Mouse (Mus musculus) liver, adult (tissue): Measurements from ENCODE around the gene Wnt7b.

Experiments used
- GATA4 ChIP-seq: IDR thresholded peaks from 2 replicates; pipeline ENCODE4 v1.6.1; 2014; ENCODE audit warnings: mild to moderate bottlenecking, low read length; ENCODE audit not compliant: insufficient replicate concordance

Gene Wnt7b

DNA sequence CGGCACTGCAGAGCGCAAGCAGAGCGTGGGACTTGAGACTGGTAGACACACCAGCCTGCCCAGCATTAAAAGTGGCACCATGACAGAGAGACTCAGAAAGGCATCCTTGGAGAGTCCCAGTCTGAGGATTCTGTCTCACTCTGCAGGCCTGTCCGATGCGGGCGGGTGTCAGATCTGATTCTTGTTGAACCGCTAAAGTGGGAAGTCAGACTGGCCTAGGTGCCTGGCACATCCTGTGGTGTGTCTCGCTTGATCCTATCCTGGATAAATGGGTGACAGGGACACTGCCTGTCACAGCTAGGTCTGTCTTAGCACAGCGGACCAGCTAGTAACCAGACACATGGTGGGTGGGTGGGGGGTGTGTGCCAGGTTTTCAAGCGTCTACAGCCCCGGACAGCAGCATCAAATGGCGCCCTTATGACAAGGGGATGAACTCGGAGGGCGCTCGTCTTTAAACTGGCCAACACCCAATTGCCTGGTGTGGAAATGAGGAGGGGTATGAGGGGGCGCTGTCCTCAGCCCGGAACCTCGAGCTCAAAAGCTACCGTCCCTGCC, at the start of gene Wnt7b:
Gene Wnt7b, minus strand, starts transcription at position 118 of the 555 bp plus-strand sequence.
- TF ChIP-seq GATA4: no peak

DNA sequence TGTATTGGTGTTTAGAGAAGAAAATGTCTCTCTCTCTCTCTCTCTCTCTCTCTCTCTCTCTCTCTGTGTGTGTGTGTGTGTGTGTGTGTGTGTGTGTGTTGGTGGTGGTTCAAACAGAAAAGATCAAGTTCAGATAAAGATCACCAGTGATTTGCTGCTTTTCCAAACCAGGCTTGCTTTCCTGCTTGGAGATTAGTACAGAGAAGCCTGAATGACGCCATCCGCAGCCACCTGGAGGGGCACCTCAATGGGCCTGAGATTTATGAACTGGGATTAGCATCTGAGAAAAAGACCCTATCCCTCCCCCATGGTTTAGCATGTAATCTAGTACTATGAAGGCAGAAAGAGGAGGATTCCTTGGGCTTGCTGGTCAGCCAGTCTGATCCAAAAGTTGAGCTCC, 49.3 kb upstream of the Wnt7b start:
- TF ChIP-seq GATA4: no peak

DNA sequence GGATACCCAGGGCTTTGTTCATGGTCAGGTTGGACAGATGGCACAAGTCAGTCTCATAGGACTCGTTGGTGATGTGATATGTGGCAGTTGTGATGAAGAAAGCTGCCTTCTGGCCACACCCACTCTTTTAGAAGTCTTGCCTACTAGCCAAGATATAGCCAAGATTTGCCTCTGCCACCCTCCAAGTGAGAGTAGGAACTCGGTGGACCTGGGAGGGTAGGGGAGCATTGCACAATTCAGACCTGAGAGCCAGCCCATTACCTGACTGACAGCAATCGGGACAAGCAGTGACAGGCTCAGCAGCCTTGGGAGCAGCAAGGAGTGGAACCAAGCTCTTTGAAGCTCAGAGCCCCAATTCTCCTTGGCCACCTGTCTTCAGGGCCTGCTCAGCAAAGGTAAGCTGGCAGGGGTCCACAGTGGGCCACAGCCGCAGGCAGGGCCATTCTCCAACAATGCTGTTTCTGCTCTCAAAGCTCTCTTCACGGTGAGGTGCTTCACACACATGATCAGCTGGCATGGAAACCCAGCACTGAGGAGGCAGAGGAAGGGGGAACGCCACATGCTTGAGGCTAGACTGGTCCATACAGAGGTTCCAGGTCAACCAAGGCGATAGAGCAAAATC, 47.8 kb upstream of the Wnt7b start:
- no peak for TF ChIP-seq GATA4

GRCm38 (mm10) chr15:85625666-85626279, 43.5 kb upstream of the Wnt7b start:
- no peak for TF ChIP-seq GATA4

- TF ChIP-seq GATA4: no peak
Measured at GRCm38 (mm10) chr15:85622213-85622612, 39.9 kb upstream of the Wnt7b start.

- no peak for TF ChIP-seq GATA4
Measured at GRCm38 (mm10) chr15:85615537-85616100, 33.3 kb upstream of the Wnt7b start.

- no peak for TF ChIP-seq GATA4
Measured at GRCm38 (mm10) chr15:85615075-85615474, 32.8 kb upstream of the Wnt7b start.

DNA sequence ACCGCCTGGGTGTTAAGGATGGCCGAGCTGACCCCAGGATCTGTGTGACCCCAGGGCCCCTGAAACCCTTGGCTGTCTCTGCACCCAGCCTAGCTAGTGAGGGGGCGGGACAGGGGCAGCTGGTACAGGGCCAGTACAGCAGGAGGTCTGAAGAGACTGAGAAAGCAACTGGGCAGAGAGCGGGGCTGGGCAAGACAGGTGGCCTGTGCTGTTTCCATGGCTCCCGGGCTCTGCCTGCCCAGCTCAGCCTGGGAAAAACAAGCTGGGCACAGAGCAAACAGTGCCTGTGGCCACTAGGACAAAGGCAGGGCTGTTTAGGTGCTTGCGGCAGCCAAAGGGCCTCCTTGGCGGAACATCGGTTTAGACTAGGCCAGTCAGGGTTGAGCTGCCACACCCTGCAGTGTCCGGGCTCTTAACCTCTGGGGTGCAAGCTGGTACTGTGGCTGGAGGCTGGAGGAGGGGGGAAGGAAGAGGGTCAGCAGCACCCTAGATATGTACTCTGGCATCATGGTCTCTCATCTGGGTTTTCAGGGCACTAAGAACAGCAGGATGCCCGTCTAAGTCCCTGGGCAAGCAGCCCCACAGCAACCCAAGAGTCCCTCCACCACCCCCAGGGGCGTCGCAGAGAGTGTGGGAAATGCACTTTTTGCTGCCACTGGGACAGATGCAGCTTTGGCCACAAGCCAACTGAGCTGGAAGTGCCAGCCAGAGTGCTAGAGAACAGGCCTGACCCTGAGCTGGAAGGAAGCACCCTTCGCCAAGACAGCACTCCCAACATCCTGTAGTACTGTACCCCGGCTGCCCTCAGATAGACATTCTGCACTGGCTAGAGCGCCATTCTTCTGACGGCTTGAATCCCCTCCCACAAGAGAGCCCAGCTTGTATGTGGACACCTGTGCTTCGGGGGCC, 31.3 kb upstream of the Wnt7b start:
- TF ChIP-seq GATA4: no peak; the same call in 1 of the 2 replicates

- TF ChIP-seq GATA4: no peak
Measured at GRCm38 (mm10) chr15:85612660-85613357, 30.5 kb upstream of the Wnt7b start.

DNA sequence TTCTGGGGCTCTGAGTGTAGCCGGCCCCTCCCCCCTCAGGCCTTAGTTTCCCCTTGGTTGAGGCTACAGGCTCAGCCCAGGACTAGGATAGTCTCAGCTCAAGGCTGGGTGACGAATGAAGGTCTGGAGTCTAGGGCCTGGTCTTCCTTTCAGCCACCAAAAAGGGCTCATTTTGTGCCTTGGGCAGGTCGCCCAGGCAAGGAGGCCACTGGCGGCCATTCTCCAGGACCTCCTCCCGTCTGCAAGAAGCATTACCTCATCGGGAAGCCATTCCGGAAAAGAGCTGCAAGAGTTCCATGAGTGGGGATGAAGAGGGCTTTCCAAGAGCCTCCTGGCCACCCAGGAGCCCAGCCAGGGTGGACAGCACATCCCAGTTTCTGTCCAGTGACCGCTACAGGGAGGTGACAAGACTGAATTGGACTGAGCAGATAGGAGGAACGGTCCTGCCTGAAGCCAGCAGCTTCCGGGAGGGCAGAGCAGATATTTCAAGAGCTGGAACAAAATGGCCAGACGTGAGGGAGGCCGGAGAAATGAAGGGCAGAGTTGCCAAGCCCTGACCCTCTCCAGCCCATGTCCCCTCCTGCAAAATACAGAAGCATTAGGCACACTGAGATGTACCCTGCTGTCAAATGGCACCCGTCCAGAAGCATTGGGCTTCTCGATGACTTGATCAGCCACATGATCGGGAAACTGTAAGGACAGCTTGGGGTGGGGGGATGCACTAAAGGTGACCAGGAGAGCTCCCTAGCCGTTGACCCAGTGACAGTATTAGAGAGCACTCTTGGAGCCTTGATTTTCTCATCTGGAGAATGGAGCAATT, 29.6 kb upstream of the Wnt7b start:
- TF ChIP-seq GATA4: no peak

DNA sequence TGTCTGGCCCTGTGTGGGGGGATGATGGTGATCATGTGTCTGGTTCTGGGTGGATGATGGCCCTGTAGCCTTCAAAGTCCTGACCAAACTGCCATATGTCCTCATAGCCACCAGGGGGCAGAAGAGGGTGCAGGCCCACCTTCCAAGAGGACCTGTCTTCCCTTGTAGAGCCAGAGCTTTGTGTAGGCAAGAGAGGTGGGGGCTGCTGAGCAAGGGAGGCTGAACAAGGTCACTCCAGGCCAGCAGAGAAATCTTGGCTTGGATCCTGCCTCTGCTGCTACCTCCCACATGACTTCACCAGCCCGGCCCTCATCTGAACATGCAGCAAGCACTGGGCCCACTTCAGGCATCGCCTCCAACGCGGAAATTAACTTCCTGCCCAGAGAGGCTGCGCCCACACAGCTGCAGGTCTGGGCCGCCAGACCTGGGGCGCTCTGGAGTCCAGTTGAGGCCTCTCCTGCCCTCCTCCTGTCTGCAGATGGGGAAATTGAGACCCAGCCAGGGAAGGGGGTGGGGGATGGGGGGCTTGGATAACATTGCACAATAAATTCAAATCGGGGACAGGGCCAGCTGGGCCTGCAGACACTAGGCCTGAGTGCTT, 28.4 kb upstream of the Wnt7b start:
- peak; percentile 23; the same call in 1 of the 2 replicates for TF ChIP-seq GATA4

GRCm38 (mm10) chr15:85610120-85610519, 27.8 kb upstream of the Wnt7b start:
- TF ChIP-seq GATA4: no peak

GRCm38 (mm10) chr15:85609266-85610004, 27.2 kb upstream of the Wnt7b start:
- no peak for TF ChIP-seq GATA4
